Mouse (Mus musculus) spleen, adult 2 months (tissue): ENCODE results near the gene Kcnip3.

Experiments used
- CTCF ChIP-seq: fragments of 200-500 bp; IDR thresholded peaks from 2 replicates; pipeline ENCODE4 v1.5.1; 2011; ENCODE audit warnings: mild to moderate bottlenecking, inconsistent platforms; ENCODE audit not compliant: insufficient read depth, insufficient read length, insufficient replicate concordance; ENCODE audit errors: extremely low read depth
- POLR2A ChIP-seq: fragments of 200-500 bp; IDR thresholded peaks from 2 replicates; pipeline ENCODE4 v1.6.1; 2011; ENCODE audit warnings: low read depth, low read length, inconsistent platforms

DNA sequence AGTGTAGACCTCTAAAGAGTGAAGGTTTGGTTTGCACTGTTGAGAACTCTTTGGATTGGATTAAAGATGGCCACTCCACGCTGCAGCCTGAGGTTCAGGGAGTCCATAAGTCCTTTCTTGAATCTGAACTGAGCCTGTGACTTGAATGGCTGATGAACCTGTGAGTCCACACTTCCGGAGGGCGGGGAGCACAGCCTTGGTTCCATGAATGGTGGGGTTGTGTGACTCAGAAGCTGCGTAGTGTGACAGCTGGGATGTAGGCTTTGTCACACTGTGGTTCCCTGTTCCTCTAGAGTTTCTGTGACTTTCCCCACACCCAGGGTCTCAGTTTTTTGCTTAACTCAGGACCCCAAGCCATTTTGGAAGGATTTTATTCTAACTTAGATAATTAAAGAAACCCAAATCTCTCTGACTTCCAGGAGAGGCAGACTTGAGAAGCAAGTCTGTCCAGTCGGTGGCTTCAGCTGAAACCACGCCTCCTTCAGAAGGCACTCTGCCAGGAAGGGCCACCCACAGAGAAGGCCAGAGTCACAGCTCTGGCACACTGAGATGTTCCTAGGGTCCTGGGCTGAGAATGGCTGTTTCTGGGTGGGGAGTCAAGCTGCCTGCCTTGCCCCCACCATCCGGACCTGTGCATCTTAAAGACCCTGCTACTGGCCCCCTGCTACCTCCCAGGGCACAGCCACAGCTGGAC lies 13.8 kb downstream of the Kcnip3 start:
- TF ChIP-seq POLR2A, result no peak
- TF ChIP-seq CTCF, result no peak
